Mouse (Mus musculus) hindbrain, embryonic 14.5 days (tissue): ENCODE data around the gene Dip2c. TPM values are rescaled to one million over a fixed set of nuclear protein-coding genes. Genes with fewer than 3 reads are reported as not detected.

Experiments used
- ATAC-seq: fragments of 200-750 bp; cut with Nextera tagmentation; 2 replicates; pipeline ENCODE4 v1.8.0; 2017; ENCODE audit warnings: moderate number of reproducible peaks, mild to moderate bottlenecking, moderate TSS enrichment, moderate library complexity; ENCODE audit not compliant: low FRiP score
- DNase-seq: peaks from one replicate; pipeline ENCODE4 v3.0.0-alpha.2; 2015; ENCODE audit warnings: low spot score
- H3K27ac ChIP-seq: fragments of 300-500 bp; sonication (generic); 2 replicates; pipeline ENCODE4 v1.5.1; 2014; ENCODE audit warnings: mild to moderate bottlenecking, moderate library complexity
- H3K27me3 ChIP-seq: fragments of 300-500 bp; sonication (generic); 2 replicates; pipeline ENCODE4 v1.6.1; 2014; ENCODE audit warnings: mild to moderate bottlenecking, low read length, mixed read lengths; ENCODE audit not compliant: control insufficient read depth, insufficient read depth
- H3K36me3 ChIP-seq: fragments of 300-500 bp; sonication (generic); replicated peaks from 2 replicates; pipeline ENCODE4 v1.6.1; 2014; ENCODE audit not compliant: control insufficient read depth, insufficient read depth
- H3K4me1 ChIP-seq: fragments of 300-500 bp; sonication (generic); replicated peaks from 2 replicates; pipeline ENCODE4 v1.6.1; 2014; ENCODE audit warnings: antibody characterized with exemption, low read length, mixed read lengths; ENCODE audit not compliant: control insufficient read depth, insufficient read depth
- H3K4me2 ChIP-seq: fragments of 300-500 bp; sonication (generic); replicated peaks from 2 replicates; pipeline ENCODE4 v1.6.1; 2014; ENCODE audit warnings: mild to moderate bottlenecking, moderate library complexity
- H3K4me3 ChIP-seq: fragments of 300-500 bp; sonication (generic); replicated peaks from 2 replicates; pipeline ENCODE4 v1.5.1; 2014; ENCODE audit warnings: mild to moderate bottlenecking, low read length
- H3K9ac ChIP-seq: fragments of 300-500 bp; sonication (generic); 2 replicates; pipeline ENCODE4 v1.6.1; 2014
- H3K9me3 ChIP-seq: fragments of 300-500 bp; sonication (generic); 2 replicates; pipeline ENCODE4 v1.6.1; 2016; ENCODE audit warnings: low read length; ENCODE audit not compliant: control insufficient read depth
- WGBS: fragments of 180-500 bp; shearing (Covaris S2); extraction: QIAGEN DNeasy Blood & Tissue Kit; methylation state at CpG from one replicate; pipeline ENCODE4 v1.1.7; 2014; 5-methylcytosine and 5-hydroxymethylcytosine counted together
- polyA plus RNA-seq: library from polyadenylated mRNA; unstranded; fragments of >200 nt; fragmentation: Nextera tagmentation; extraction: Ambion mirVana; gene quantifications from 2 replicates; pipeline ENCODE4 v1.2.1, GENCODE M21; 2014

The Dip2c gene
- polyA plus RNA-seq, 1 experiment from 2014 or later, result 24.0 TPM

- ATAC-seq, result no peak
- H3K4me3 ChIP-seq, result no peak overlapping the region
- no peak for DNase-seq
- no peak overlapping the region for H3K27ac ChIP-seq
- H3K27me3 ChIP-seq, result no peaks in the 10 kb centered on the region
- H3K9me3 ChIP-seq, result no peaks in the 10 kb centered on the region
- WGBS, result 86% methylated on average over 3 of the region's 3 CpGs
- H3K4me1 ChIP-seq, result 0 out of 2 replicates have a peak, but pooled peaks cover 3% of the 10 kb centered on the region
- no peak overlapping the region for H3K4me2 ChIP-seq
- no peak overlapping the region for H3K9ac ChIP-seq
- H3K36me3 ChIP-seq, result no peaks in the 10 kb centered on the region
Observed at GRCm38 (mm10) chr13:9489696-9490095, 213.4 kb downstream of the Dip2c start.

GRCm38 (mm10) chr13:9494726-9495125 is 218.4 kb downstream of the Dip2c start:
- no peak for DNase-seq
- H3K4me3 ChIP-seq, result 0 out of 2 replicates have a peak overlapping the region, but pooled peaks have one; percentile 4
- H3K27me3 ChIP-seq, result no peaks in the 10 kb centered on the region
- H3K9ac ChIP-seq, result no peak overlapping the region
- 69% methylated on average over 21 of the region's 21 CpGs for WGBS
- H3K9me3 ChIP-seq, result no peaks in the 10 kb centered on the region
- H3K4me2 ChIP-seq, result no peak overlapping the region; the same call in 1 of the 2 replicates
- H3K27ac ChIP-seq, result no peak overlapping the region
- no peak for ATAC-seq
- H3K36me3 ChIP-seq, result no peaks in the 10 kb centered on the region
- 0 out of 2 replicates have a peak, but pooled peaks cover 3% of the 10 kb centered on the region for H3K4me1 ChIP-seq

GRCm38 (mm10) chr13:9504118-9504856 is 228.0 kb downstream of the Dip2c start:
- Histone ChIP-seq H3K9me3 (no peaks in the 10 kb centered on the region), H3K4me1 (no peaks in the 10 kb centered on the region), H3K4me2 (no peak overlapping the region), H3K4me3 (no peak overlapping the region), H3K27ac (no peak overlapping the region), H3K9ac (no peak overlapping the region), H3K36me3 (no peaks in the 10 kb centered on the region), H3K27me3 (no peaks in the 10 kb centered on the region)
- ATAC-seq, result no peak
- WGBS, result 78% methylated on average over 6 of the region's 6 CpGs
- no peak for DNase-seq

- no peak overlapping the region for H3K4me2 ChIP-seq
- no peaks in the 10 kb centered on the region for H3K27me3 ChIP-seq
- no peaks in the 10 kb centered on the region for H3K4me1 ChIP-seq
- no peak overlapping the region for H3K4me3 ChIP-seq
- peaks cover 4% of the 10 kb centered on the region; the same call in 1 of the 2 replicates for H3K36me3 ChIP-seq
- no peaks in the 10 kb centered on the region for H3K9me3 ChIP-seq
- H3K27ac ChIP-seq, result no peak overlapping the region
- ATAC-seq (no peak), DNase-seq (no peak)
- no peak overlapping the region for H3K9ac ChIP-seq
Observed at GRCm38 (mm10) chr13:9538556-9538955, 262.2 kb downstream of the Dip2c start.

- peaks cover 9% of the 10 kb centered on the region; the same call in 1 of the 2 replicates for H3K36me3 ChIP-seq
- H3K27me3 ChIP-seq, result no peaks in the 10 kb centered on the region
- ATAC-seq, result no peak
- H3K9me3 ChIP-seq, result no peaks in the 10 kb centered on the region
- 20% methylated on average over 9 of the region's 9 CpGs for WGBS
- H3K4me2 ChIP-seq, result no peak overlapping the region
- H3K27ac ChIP-seq, result no peak overlapping the region
- no peak overlapping the region for H3K9ac ChIP-seq
- H3K4me3 ChIP-seq, result no peak overlapping the region
- 0 out of 2 replicates have a peak, but pooled peaks cover 8% of the 10 kb centered on the region for H3K4me1 ChIP-seq
- no peak for DNase-seq
Observed at GRCm38 (mm10) chr13:9547698-9548344, 271.5 kb downstream of the Dip2c start.

GRCm38 (mm10) chr13:9562099-9562498 is 285.8 kb downstream of the Dip2c start:
- Histone ChIP-seq H3K9ac (no peak overlapping the region), H3K4me1 (no peaks in the 10 kb centered on the region), H3K27ac (no peak overlapping the region), H3K4me2 (no peak overlapping the region), H3K27me3 (no peaks in the 10 kb centered on the region), H3K36me3 (peaks cover 6% of the 10 kb centered on the region; the same call in 1 of the 2 replicates), H3K4me3 (no peak overlapping the region), H3K9me3 (no peaks in the 10 kb centered on the region)
- 87% methylated on average over 1 of the region's 1 CpGs for WGBS
- no peak for ATAC-seq
- DNase-seq, result no peak

- H3K4me2 ChIP-seq, result no peak overlapping the region
- H3K27me3 ChIP-seq, result no peaks in the 10 kb centered on the region
- H3K9me3 ChIP-seq, result no peaks in the 10 kb centered on the region
- no peak overlapping the region for H3K9ac ChIP-seq
- H3K4me3 ChIP-seq, result no peak overlapping the region
- no peak overlapping the region for H3K27ac ChIP-seq
- no peaks in the 10 kb centered on the region for H3K4me1 ChIP-seq
- ATAC-seq (no peak), DNase-seq (no peak)
- H3K36me3 ChIP-seq, result peaks cover 7% of the 10 kb centered on the region
- WGBS, result 14% methylated on average over 2 of the region's 2 CpGs
Observed at GRCm38 (mm10) chr13:9562921-9563320, 286.6 kb downstream of the Dip2c start.

- H3K4me3 ChIP-seq, result no peak overlapping the region
- no peak overlapping the region for H3K4me2 ChIP-seq
- no peaks in the 10 kb centered on the region for H3K4me1 ChIP-seq
- H3K36me3 ChIP-seq, result peaks cover 28% of the 10 kb centered on the region
- H3K27ac ChIP-seq, result no peak overlapping the region
- ATAC-seq, result no peak
- no peaks in the 10 kb centered on the region for H3K27me3 ChIP-seq
- no peak overlapping the region for H3K9ac ChIP-seq
- no peaks in the 10 kb centered on the region for H3K9me3 ChIP-seq
- DNase-seq, result no peak
- 89% methylated on average over 5 of the region's 5 CpGs for WGBS
Observed at GRCm38 (mm10) chr13:9568852-9569251, 292.5 kb downstream of the Dip2c start.

- Histone ChIP-seq H3K27ac (no peak overlapping the region), H3K36me3 (peaks cover 18% of the 10 kb centered on the region), H3K9me3 (no peaks in the 10 kb centered on the region), H3K4me3 (no peak overlapping the region), H3K4me1 (no peaks in the 10 kb centered on the region), H3K9ac (no peak overlapping the region), H3K27me3 (no peaks in the 10 kb centered on the region), H3K4me2 (no peak overlapping the region)
- no peak for ATAC-seq
- 89% methylated on average over 4 of the region's 4 CpGs for WGBS
- no peak for DNase-seq
Observed at GRCm38 (mm10) chr13:9576686-9577085, 300.4 kb downstream of the Dip2c start.
